Mouse (Mus musculus) stomach, embryonic 15.5 days (tissue): ENCODE results near the gene Thap3. TPM values are rescaled to one million over a fixed set of nuclear protein-coding genes. Genes with fewer than 3 reads are reported as not detected.
"Not testable (repeated sequence)": the region's sequence is repeated elsewhere in the genome, so short reads cannot be mapped to it uniquely, and the experiment has no call there.

Experiments used
- ATAC-seq: fragments of 200-750 bp; cut with Nextera tagmentation; 2 replicates; pipeline ENCODE4 v1.8.0; 2017; ENCODE audit warnings: low read depth, moderate number of reproducible peaks, moderate TSS enrichment; ENCODE audit not compliant: insufficient read depth, low FRiP score
- H3K27ac ChIP-seq: fragments of 300-500 bp; sonication (generic); 2 replicates; pipeline ENCODE4 v1.5.1; 2015; ENCODE audit warnings: mild to moderate bottlenecking, inconsistent platforms
- H3K27me3 ChIP-seq: fragments of 300-500 bp; sonication (generic); replicated peaks from 2 replicates; pipeline ENCODE4 v1.6.1; 2015; ENCODE audit warnings: inconsistent platforms
- H3K36me3 ChIP-seq: fragments of 300-500 bp; sonication (generic); 2 replicates; pipeline ENCODE4 v1.6.1; 2015; ENCODE audit warnings: inconsistent platforms
- H3K4me1 ChIP-seq: fragments of 300-500 bp; sonication (generic); 2 replicates; pipeline ENCODE4 v1.6.1; 2015; ENCODE audit warnings: inconsistent platforms
- H3K4me2 ChIP-seq: fragments of 300-500 bp; sonication (generic); 2 replicates; pipeline ENCODE4 v1.6.1; 2015; ENCODE audit warnings: mild to moderate bottlenecking, inconsistent platforms
- H3K4me3 ChIP-seq: fragments of 300-500 bp; sonication (generic); replicated peaks from 2 replicates; pipeline ENCODE4 v1.5.1; 2015; ENCODE audit warnings: inconsistent platforms
- H3K9ac ChIP-seq: fragments of 300-500 bp; sonication (generic); 2 replicates; pipeline ENCODE4 v1.6.1; 2015; ENCODE audit warnings: inconsistent platforms
- H3K9me3 ChIP-seq: fragments of 300-500 bp; sonication (generic); 2 replicates; pipeline ENCODE4 v1.6.1; 2016; ENCODE audit warnings: inconsistent platforms
- WGBS: fragments of 180-500 bp; shearing (Covaris S2); methylation state at CpG from one replicate; pipeline ENCODE4 v1.1.7; 2015; 5-methylcytosine and 5-hydroxymethylcytosine counted together
- polyA plus RNA-seq: library from polyadenylated mRNA; unstranded; fragments of >200 nt; fragmentation: Nextera tagmentation; extraction: Ambion mirVana; gene quantifications from 2 replicates; pipeline ENCODE4 v1.2.1, GENCODE M21; 2015

The Thap3 gene
- polyA plus RNA-seq = 39.4 and 39.7 TPM in 2 replicates

DNA sequence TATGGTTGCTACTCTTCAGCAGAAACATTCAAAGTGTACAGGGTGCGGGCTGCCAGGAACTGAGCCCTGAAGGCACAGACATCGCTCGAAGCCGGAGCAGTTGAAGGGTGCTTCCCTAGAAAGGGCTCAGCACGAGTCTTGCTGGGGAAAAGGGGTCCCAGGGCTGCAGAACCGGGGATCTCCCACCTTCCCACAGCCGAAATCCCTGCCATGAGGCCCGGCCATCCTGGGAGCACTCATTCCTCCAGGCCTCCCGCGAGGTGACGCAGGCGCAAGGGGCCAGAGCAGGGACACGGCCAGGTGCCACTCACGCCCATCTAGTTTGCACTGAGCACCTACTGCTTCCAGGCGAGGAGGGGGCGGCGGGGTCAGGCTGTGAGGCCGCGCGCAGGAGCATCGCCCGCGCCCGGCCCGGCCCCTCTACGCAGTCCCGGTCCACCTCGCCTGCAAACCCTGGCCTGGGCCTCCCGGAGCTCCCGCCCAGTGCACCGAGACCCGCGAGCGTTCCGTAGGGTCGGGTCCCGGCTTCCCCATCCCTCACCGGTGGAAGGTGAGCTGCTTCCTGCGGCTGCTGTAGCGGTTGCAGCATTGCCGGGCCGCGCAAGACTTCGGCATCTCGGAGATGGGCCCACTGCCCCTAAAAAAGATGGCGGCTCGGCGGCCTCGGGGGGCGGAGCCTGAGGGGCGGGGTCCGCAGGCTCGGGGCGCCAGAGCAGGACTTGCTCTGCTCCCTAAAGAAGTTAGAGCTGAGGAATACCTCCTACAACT is at the start of gene Thap3:
Thap3 (minus strand) TSS at position 656 of the 768 bp plus-strand sequence.
- under 1% methylated on average over 54 of the region's 54 CpGs for WGBS
- H3K27me3 ChIP-seq = no peaks in the 10 kb centered on the region
- ATAC-seq = peak; percentile 70

DNA sequence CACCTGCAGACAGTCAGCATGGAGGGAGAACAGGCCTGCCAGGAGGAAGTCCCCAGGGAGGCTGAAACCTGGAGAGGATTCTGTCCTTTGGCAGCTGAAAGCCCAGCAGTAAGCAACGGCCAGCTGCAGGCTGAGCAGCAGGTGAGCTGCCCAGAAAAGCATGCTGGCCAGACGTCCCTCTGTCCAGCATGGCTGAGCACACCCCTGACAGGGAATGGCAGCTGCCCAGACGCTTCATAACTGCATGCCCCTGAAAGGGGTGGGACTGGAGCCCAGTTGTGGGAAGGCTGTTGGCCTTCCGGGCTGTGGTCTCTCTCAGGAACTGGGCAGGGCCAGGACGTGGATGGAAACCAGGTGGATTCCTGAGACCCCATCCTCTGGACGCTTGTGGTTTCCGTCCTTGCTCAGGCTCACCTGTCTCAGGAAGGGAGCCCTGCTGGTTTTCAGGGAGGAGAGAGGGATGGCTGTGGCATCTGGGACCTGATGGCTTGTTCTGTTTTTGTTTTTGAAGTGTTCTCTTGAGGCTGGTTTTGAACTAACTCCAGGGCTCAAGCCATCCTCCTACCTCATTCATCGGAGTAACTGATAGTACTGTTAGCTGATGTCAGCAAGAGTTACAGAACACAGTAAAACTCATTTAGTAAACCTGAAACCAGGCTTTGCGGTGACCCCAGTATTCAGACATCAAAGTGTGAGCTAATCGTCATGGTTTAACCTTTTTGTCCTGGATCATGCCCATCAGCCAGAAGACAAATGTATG is 49.6 kb upstream of the Thap3 start, which contains the start of gene Tas1r1:
Tas1r1 (minus strand) TSS at position 344 of the 760 bp plus-strand sequence.
- 33% methylated on average over 10 of the region's 10 CpGs for WGBS
- H3K4me2 ChIP-seq = peak within 1 kb of the TSS; percentile 84
- H3K27me3 ChIP-seq = no peaks in the 10 kb centered on the region
- no peak for ATAC-seq
- H3K9me3 ChIP-seq = no peaks in the 10 kb centered on the region
- H3K36me3 ChIP-seq = peaks cover 25% of the 10 kb centered on the region
- peaks cover 13% of the 10 kb centered on the region; the same call in 1 of the 2 replicates for H3K4me1 ChIP-seq
- peak within 1 kb of the TSS; percentile 86 for H3K9ac ChIP-seq
- peak within 1 kb of the TSS; percentile 98 for H3K4me3 ChIP-seq
- H3K27ac ChIP-seq = no peak within 1 kb of the TSS

More for the DNA sequence above, at the start of gene Thap3:
- H3K27ac ChIP-seq = peak within 1 kb of the TSS; percentile 78
- H3K9me3 ChIP-seq = no peaks in the 10 kb centered on the region
- peak within 1 kb of the TSS; percentile 93 for H3K9ac ChIP-seq
- H3K36me3 ChIP-seq = peaks cover 22% of the 10 kb centered on the region
- H3K4me1 ChIP-seq = peaks cover 31% of the 10 kb centered on the region
- H3K4me2 ChIP-seq = peak within 1 kb of the TSS; percentile 87
- peak within 1 kb of the TSS; percentile 82 for H3K4me3 ChIP-seq

DNA sequence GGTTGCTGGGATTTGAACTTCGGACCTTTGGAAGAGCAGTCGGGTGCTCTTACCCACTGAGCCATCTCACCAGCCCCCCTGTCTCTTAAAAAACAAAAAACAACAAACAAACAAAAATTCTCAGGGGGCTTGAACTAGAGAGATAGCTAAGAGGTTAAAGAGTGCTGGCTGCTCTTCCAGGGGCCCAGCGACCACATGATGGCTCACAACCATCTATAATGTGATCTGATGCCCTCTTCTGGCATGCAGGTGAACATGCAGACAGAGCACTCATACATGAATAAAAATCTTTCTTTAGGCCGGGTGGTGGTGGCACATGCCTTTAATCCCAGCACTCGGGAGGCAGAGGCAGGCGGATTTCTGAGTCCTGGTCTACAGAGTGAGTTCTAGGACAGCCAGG is 47.7 kb upstream of the Thap3 start:
- H3K27me3 ChIP-seq, H3K9ac ChIP-seq, H3K9me3 ChIP-seq, H3K4me2 ChIP-seq, H3K4me3 ChIP-seq, ATAC-seq, H3K27ac ChIP-seq, H3K36me3 ChIP-seq: not testable (repeated sequence)
- peaks cover 13% of the 10 kb centered on the region; the same call in 1 of the 2 replicates for H3K4me1 ChIP-seq
- 89% methylated on average over 6 of the region's 6 CpGs for WGBS

DNA sequence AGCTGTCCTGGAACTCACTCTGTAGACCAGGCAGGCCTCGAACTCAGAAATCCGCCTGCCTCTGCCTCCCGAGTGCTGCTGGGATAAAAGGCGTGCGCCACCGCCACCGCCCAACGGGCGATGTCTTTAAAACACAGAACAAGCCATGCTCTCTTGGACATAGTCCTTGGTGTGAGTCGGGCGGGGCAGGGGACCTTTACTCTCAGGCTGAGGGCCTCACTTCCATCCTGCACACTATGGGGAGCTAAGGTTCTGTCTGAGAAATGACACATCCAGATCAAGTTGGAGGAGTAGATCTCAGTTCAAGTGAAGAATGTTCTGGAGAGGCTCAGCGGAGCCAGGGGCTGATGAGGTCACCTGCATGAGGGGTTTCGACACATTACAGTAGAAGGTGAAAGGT is 44.1 kb upstream of the Thap3 start:
- H3K27ac ChIP-seq = no peak overlapping the region
- H3K36me3 ChIP-seq = no peaks in the 10 kb centered on the region
- 89% methylated on average over 13 of the region's 13 CpGs for WGBS
- no peak overlapping the region for H3K4me3 ChIP-seq
- H3K27me3 ChIP-seq = no peaks in the 10 kb centered on the region
- ATAC-seq = no peak
- peaks cover 9% of the 10 kb centered on the region for H3K4me1 ChIP-seq
- no peak overlapping the region for H3K9ac ChIP-seq
- no peaks in the 10 kb centered on the region for H3K9me3 ChIP-seq
- H3K4me2 ChIP-seq = no peak overlapping the region

DNA sequence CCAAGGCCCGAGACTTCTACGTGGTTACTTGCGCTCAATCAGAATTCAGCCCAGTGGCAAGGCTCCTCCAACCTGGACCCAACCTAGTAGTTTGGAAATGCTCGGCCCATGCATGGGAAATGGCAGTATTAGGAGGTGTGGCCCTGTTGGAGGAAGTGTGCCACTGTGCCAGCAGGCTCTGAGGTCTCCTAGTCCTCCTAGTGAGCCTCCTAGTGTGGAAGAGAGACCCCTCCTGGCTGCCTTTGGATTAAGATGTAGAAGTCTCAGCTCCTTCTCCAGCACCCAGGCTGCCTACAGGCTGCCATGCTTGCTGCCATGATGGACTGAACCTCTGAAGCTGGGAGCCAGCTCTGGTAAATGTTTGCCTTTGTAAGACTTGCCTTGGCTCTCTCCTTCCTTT is 41.2 kb upstream of the Thap3 start:
- WGBS = 82% methylated on average over 4 of the region's 4 CpGs
- no peak overlapping the region for H3K9ac ChIP-seq
- H3K4me2 ChIP-seq = no peak overlapping the region
- H3K4me1 ChIP-seq = peaks cover 30% of the 10 kb centered on the region
- no peaks in the 10 kb centered on the region for H3K9me3 ChIP-seq
- H3K27me3 ChIP-seq = no peaks in the 10 kb centered on the region
- no peaks in the 10 kb centered on the region for H3K36me3 ChIP-seq
- H3K4me3 ChIP-seq = no peak overlapping the region
- no peak for ATAC-seq
- H3K27ac ChIP-seq = no peak overlapping the region

DNA sequence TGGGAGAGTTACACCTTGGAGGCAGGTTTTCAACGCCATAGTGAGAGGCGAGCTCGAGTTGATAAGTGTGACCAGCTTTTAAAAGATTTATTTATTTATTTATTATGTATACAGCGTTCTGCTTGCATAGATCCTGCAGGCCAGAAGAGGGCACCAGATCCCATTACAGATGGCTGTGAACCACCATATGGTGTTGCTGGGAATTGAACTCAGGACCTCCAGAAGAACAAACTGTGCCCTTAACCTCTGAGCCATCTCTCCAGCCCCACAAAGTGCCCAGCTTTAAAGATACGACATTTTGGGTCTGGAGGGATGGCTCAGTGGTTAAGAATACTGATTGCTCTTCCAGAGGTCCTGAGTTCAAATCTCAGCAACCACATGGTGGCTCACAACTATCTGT is 40.3 kb upstream of the Thap3 start:
- Histone ChIP-seq H3K9ac (no peak overlapping the region), H3K27ac (no peak overlapping the region), H3K4me2 (peak overlapping the region; percentile 98; the same call in 1 of the 2 replicates), H3K36me3 (peaks cover 8% of the 10 kb centered on the region; the same call in 1 of the 2 replicates), H3K4me3 (no peak overlapping the region), H3K27me3 (no peaks in the 10 kb centered on the region), H3K9me3 (no peaks in the 10 kb centered on the region), H3K4me1 (peaks cover 35% of the 10 kb centered on the region)
- ATAC-seq = no peak
- WGBS = 37% methylated on average over 5 of the region's 5 CpGs

DNA sequence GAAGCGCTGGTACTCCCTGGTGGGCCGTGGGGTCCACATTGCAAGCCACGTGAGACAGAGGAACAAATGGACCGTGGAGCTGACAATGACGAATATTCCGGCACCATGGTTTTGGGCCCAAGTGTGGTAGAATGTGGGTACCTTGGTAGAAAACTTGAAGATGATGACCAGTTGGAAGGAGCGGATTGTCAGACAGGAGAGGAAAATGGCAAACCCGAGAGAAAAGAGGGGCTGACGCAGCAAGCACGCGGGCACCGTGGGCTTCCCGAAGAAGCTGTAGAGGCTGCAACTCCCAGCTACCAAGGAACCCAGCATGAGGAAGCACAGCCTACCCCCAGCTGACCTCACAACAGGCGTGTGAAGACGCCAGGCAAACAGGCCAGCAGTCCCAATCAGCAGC is 39.7 kb upstream of the Thap3 start:
- ATAC-seq = no peak
- no peaks in the 10 kb centered on the region for H3K27me3 ChIP-seq
- no peak overlapping the region for H3K27ac ChIP-seq
- 61% methylated on average over 15 of the region's 15 CpGs for WGBS
- H3K4me1 ChIP-seq = peaks cover 37% of the 10 kb centered on the region
- H3K36me3 ChIP-seq = peaks cover 12% of the 10 kb centered on the region; the same call in 1 of the 2 replicates
- peak overlapping the region; percentile 86 for H3K4me3 ChIP-seq
- peak overlapping the region; percentile 98 for H3K4me2 ChIP-seq
- no peak overlapping the region for H3K9ac ChIP-seq
- H3K9me3 ChIP-seq = no peaks in the 10 kb centered on the region

DNA sequence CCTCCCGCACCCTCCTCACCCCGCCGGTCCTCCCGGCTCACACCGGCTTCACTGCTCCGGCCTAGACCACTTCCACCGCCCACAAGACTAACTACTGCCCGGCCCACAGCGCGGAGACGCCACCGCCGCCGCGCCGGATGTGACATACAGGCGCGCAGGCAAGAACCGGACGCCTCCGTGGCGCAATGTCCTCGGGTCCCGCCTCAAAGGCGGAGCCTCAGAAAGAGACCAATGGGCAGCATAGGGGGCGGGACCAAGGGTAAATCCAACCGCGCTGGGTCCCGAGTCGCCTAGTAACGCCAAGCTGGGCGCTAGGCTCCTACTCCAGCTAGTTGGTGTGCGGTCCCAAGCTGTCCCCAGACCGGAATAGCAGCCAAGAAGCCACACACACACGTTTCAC is 38.7 kb upstream of the Thap3 start, which contains the start of gene Zbtb48:
Zbtb48 (minus strand) TSS at position 148 of the 400 bp plus-strand sequence.
- under 1% methylated on average over 35 of the region's 35 CpGs for WGBS
- H3K4me2 ChIP-seq = peak within 1 kb of the TSS; percentile 98

DNA sequence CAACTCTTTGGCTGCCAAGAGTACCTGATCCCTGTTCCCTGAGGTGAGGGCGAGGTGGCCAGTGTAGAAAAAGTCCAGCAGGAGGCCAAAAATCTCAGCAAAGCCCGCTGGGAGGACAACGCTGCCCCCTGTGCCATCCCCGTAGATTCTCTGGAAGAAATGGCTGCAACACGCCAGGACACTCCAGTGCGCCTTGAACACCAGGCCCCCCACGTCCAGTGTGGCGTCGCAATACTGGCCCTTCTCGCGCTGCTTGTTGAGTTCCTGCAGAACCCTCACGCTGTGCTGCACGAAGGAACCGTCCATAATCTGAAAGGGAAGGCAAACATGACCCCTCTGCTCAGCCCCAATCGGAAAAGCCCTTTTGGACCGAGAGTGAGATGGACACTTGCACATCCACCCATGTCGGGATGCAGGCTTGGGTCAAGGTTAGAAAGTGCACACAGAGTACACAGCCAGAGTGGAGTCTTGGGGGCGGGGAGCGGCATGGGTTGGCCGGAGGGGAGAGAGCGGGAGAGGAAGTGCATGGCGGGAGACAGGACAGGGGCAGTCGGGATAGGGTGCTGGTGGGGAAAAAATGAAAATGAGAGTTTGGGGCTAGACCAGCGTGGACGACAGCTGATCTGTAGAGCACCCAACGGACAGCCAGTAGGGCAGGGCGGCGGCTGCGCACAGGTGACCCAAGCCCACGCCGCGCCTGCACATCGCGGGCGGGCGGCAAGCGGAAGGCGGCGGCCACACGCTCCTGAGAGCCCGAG is 38.1 kb upstream of the Thap3 start:
- peak overlapping the region; percentile 79 for H3K27ac ChIP-seq
- peak overlapping the region; percentile 60 for H3K9ac ChIP-seq
- peak; percentile 47 for ATAC-seq
- no peaks in the 10 kb centered on the region for H3K9me3 ChIP-seq
- H3K4me3 ChIP-seq = peak overlapping the region; percentile 86
- 3% methylated on average over 37 of the region's 41 CpGs for WGBS
- H3K36me3 ChIP-seq = peaks cover 22% of the 10 kb centered on the region; the same call in 1 of the 2 replicates
- no peaks in the 10 kb centered on the region for H3K27me3 ChIP-seq
- H3K4me2 ChIP-seq = peak overlapping the region; percentile 98
- H3K4me1 ChIP-seq = peaks cover 37% of the 10 kb centered on the region

More for the DNA sequence above, 38.7 kb upstream of the Thap3 start, which contains the start of gene Zbtb48:
- H3K27ac ChIP-seq = peak within 1 kb of the TSS; percentile 79
- peak within 1 kb of the TSS; percentile 60 for H3K9ac ChIP-seq
- no peaks in the 10 kb centered on the region for H3K9me3 ChIP-seq
- ATAC-seq = peak; percentile 96
- peaks cover 18% of the 10 kb centered on the region; the same call in 1 of the 2 replicates for H3K36me3 ChIP-seq
- H3K27me3 ChIP-seq = no peaks in the 10 kb centered on the region
- H3K4me1 ChIP-seq = peaks cover 37% of the 10 kb centered on the region
- H3K4me3 ChIP-seq = peak within 1 kb of the TSS; percentile 86

DNA sequence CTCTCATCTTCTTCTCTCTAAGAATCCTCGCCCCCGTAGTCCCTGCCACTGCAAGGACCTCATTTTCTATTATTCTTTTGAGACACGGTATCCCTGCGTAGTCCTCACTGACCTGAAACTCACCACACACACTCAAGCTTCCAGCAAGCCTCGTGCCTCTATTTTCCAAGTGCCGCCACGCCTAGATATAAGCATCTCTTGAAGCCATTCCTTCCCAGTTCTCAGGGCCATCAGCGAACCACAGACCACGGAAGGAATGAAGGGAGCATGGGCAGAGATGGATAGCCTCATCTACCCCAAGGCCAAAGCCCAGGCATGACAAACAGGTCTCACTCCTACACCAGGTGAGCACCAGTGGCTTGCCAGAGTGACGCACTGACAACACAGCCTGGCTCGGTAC is 35.7 kb upstream of the Thap3 start:
- H3K4me1 ChIP-seq = peaks cover 37% of the 10 kb centered on the region
- no peak overlapping the region for H3K4me2 ChIP-seq
- peaks cover 46% of the 10 kb centered on the region for H3K36me3 ChIP-seq
- H3K27me3 ChIP-seq = no peaks in the 10 kb centered on the region
- H3K4me3 ChIP-seq = no peak overlapping the region
- H3K9ac ChIP-seq = no peak overlapping the region
- 87% methylated on average over 11 of the region's 11 CpGs for WGBS
- no peak overlapping the region for H3K27ac ChIP-seq
- H3K9me3 ChIP-seq = no peaks in the 10 kb centered on the region
- ATAC-seq = no peak

DNA sequence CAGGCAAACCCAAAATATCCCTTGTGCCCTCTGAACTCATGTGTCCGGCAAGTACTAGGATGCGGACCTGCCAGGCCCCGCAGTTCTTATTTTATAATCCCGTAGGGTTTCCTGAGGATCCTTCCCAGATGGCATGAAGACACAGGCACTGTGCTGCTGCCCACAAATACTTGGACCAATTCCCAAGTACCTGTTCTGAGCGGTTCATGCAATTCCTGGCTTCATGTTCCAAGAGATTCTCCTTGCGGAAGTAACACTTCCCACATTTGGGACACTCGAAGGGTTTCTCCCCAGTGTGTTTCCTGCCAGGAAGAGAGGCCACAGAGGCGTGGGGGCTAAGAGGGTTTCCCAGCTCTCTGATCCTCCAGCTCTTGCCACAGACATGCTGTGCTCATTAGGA is 33.7 kb upstream of the Thap3 start:
- Histone ChIP-seq H3K9me3 (no peaks in the 10 kb centered on the region), H3K27ac (no peak overlapping the region), H3K4me1 (peaks cover 26% of the 10 kb centered on the region), H3K9ac (no peak overlapping the region), H3K4me3 (no peak overlapping the region), H3K27me3 (no peaks in the 10 kb centered on the region), H3K4me2 (no peak overlapping the region), H3K36me3 (peaks cover 56% of the 10 kb centered on the region)
- 86% methylated on average over 8 of the region's 8 CpGs for WGBS
- no peak for ATAC-seq
